8 mouse cellular contexts compared by ENCODE assay signal in genomic region chr13:113515162-113515600, GRCm38 (mm10).
DNase-seq lines count a peak whose midpoint lies in the region; ATAC-seq and TF ChIP-seq lines count a peak whose summit lies in the region.

No protein-coding gene starts in this region.

- H3K4me2 ChIP-seq in intestine, embryonic 15.5 days (replicated peaks), result no peak overlapping the region

- H3K4me3 ChIP-seq in heart, adult 2 months, result no peak overlapping the region
- H3K4me3 ChIP-seq in ES-E14 (ENCODE audit: insufficient read depth in 1 of 2, low read depth in 1 of 2, low read length in 2 of 2, poor library complexity in 1 of 2, severe bottlenecking in 1 of 2), result no peak overlapping the region
- H3K4me3 ChIP-seq in intestine, embryonic 15.5 days (replicated peaks), result no peak overlapping the region
- peak overlapping the region; percentile 50 for H3K4me3 ChIP-seq in megakaryocyte, embryonic 14.5 days (replicated peaks)

- 0 out of 2 replicates have a peak, but pooled peaks have one; percentile 42 for TF ChIP-seq EP300 in heart, adult 2 months (IDR thresholded peaks at IDR 0.05; ENCODE audit: insufficient read depth, low read depth, low read length)

- in situ Hi-C loops in ES-E14 (cut with MboI; ENCODE audit: low sequenced_read_pairs in 2 of 2, unreplicated experiment in 2 of 2), result no loop called here

- TF ChIP-seq CTCF in heart, adult 2 months (IDR thresholded peaks at IDR 0.05), result 0 out of 2 replicates have a peak, but pooled peaks have one; percentile 11

- peak; percentile 33 to 36 for DNase-seq in heart, adult 2 months
- no peak for DNase-seq in heart, adult 9 months (ENCODE audit: low spot score in 2 of 2)
- DNase-seq in ES-E14 (ENCODE audit: low read depth, low spot score), result peak; percentile 33
- peak; percentile 47 for DNase-seq in embryo, embryonic 9.5 days (ENCODE audit: extremely low spot score)
- DNase-seq in adrenal gland, adult 2 months, result no peak
- no peak for DNase-seq in gastrocnemius, adult 18-20 months (ENCODE audit: low spot score)

- no peaks in the 10 kb centered on the region for H3K36me3 ChIP-seq in heart, adult 2 months (ENCODE audit: control insufficient read depth, insufficient read depth, low read length)
- no peaks in the 10 kb centered on the region for H3K36me3 ChIP-seq in ES-E14 (ENCODE audit: control insufficient read depth, insufficient read depth, low read length, poor library complexity, severe bottlenecking)
- H3K36me3 ChIP-seq in intestine, embryonic 15.5 days, result no peaks in the 10 kb centered on the region
- no peaks in the 10 kb centered on the region for H3K36me3 ChIP-seq in megakaryocyte, embryonic 14.5 days (replicated peaks; ENCODE audit: low read length)

- no peaks in the 10 kb centered on the region for H3K79me2 ChIP-seq in heart, adult 2 months (replicated peaks; ENCODE audit: control insufficient read depth, insufficient read depth, low read length)

- H3K4me1 ChIP-seq in heart, adult 2 months (ENCODE audit: control insufficient read depth, insufficient read depth, low read length), result peaks cover 6% of the 10 kb centered on the region
- H3K4me1 ChIP-seq in ES-E14 (ENCODE audit: control insufficient read depth in 2 of 2, insufficient read depth in 2 of 2, low read length in 2 of 2, poor library complexity in 1 of 2), result peaks cover 0 to 5% of the 10 kb centered on the region in 2 experiments; a peak in 2 of 4 replicates
- 0 out of 2 replicates have a peak, but pooled peaks cover 6% of the 10 kb centered on the region for H3K4me1 ChIP-seq in intestine, embryonic 15.5 days (replicated peaks)
- peaks cover 6% of the 10 kb centered on the region; the same call in 1 of the 2 replicates for H3K4me1 ChIP-seq in megakaryocyte, embryonic 14.5 days

- no peak overlapping the region for H3K9ac ChIP-seq in heart, adult 2 months (ENCODE audit: low read depth, low read length)
- no peak overlapping the region for H3K9ac ChIP-seq in ES-E14 (ENCODE audit: insufficient read depth, low read depth, low read length, poor library complexity, severe bottlenecking)
- no peak overlapping the region for H3K9ac ChIP-seq in intestine, embryonic 15.5 days

- no peak for TF ChIP-seq POLR2A in heart, adult 2 months (IDR thresholded peaks at IDR 0.05; ENCODE audit: insufficient read depth, low read depth, low read length)

- WGBS in heart, adult 2 months, result 26% methylated on average over 7 of the region's 7 CpGs
- WGBS in intestine, embryonic 15.5 days, result 27% methylated on average over 7 of the region's 7 CpGs

- peak overlapping the region; percentile 60 for H3K27ac ChIP-seq in heart, adult 2 months
- H3K27ac ChIP-seq in ES-E14 (ENCODE audit: insufficient read depth, low read depth, low read length, poor library complexity, severe bottlenecking), result no peak overlapping the region
- peak overlapping the region; percentile 44; the same call in 1 of the 2 replicates for H3K27ac ChIP-seq in intestine, embryonic 15.5 days

- no peaks in the 10 kb centered on the region for H3K27me3 ChIP-seq in heart, adult 2 months (ENCODE audit: control insufficient read depth, insufficient read depth, low read length)
- no peaks in the 10 kb centered on the region for H3K27me3 ChIP-seq in intestine, embryonic 15.5 days (replicated peaks)
- no peaks in the 10 kb centered on the region for H3K27me3 ChIP-seq in megakaryocyte, embryonic 14.5 days (replicated peaks)

- intact Hi-C loops in heart, adult 2 months (cut with DNase I), result no loop called here

- ATAC-seq in intestine, embryonic 15.5 days, result peak; percentile 39; the same call in 1 of the 2 replicates

- no peaks in the 10 kb centered on the region for H3K9me3 ChIP-seq in ES-E14 (ENCODE audit: control insufficient read depth, insufficient read depth, low read depth, low read length)
- H3K9me3 ChIP-seq in intestine, embryonic 15.5 days, result no peaks in the 10 kb centered on the region
- H3K9me3 ChIP-seq in megakaryocyte, embryonic 14.5 days, result peaks cover 15% of the 10 kb centered on the region; the same call in 1 of the 2 replicates

TF ChIP-seq in ES-E14, 5 proteins besides CTCF, POLR2A, EP300 and RAD21:
- no peak for TF ChIP-seq HCFC1 (IDR thresholded peaks at IDR 0.05; ENCODE audit: borderline replicate concordance, insufficient read depth, low read length)
- TF ChIP-seq ZC3H11A (IDR thresholded peaks at IDR 0.05; ENCODE audit: borderline replicate concordance, low read depth, low read length), result no peak
- no peak for TF ChIP-seq CHD2 (IDR thresholded peaks at IDR 0.05; ENCODE audit: low read depth, low read length)
- TF ChIP-seq ZNF384 (IDR thresholded peaks at IDR 0.05; ENCODE audit: low read depth, low read length), result no peak
- TF ChIP-seq MAFK (IDR thresholded peaks at IDR 0.05; ENCODE audit: insufficient read depth, low read depth, low read length), result no peak

Comparison
In these comparisons a context has a peak if more than half of its experiments do, and no peak if none do; other contexts are left out.
1. DNase-seq: peak in heart, adult 2 months (2 of 2), ES-E14 (single experiment) and embryo, embryonic 9.5 days (single experiment); none in heart, adult 9 months (0 of 2), adrenal gland, adult 2 months (single experiment) and gastrocnemius, adult 18-20 months (single experiment).